Mouse (Mus musculus): ENCODE measurements around the gene Tspan18. TPM values are rescaled to one million over a fixed set of nuclear protein-coding genes. Genes with fewer than 3 reads are reported as not detected.
A peak's percentile ranks its signal among the peaks of the same experiment; 100 is the strongest.

Tspan18 gene
- polyA plus RNA-seq, 1 experiment: 4.3 TPM

DNA sequence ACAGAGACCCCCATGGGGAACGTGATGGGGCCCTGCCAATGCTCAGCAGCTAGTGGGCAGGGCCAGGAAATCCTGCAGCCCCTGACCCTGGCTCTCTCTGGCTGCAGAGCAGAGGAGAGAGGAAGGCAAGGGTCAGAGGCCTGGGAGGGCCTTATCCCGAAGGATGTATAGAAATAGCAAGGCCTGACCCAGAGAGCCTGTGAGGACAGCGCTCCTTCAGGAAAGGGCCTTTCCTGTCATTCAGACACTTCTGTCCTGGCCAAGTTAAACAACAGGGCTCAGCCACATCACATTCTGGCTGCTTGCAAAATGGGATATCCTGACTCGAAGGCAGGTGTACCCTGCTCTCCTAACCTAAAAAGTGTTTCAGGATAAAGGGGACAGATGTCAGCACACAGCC, 66.5 kb downstream of the Tspan18 start:
- no peak for DNase-seq (ENCODE audit: extremely low spot score in 1 of 2, low spot score in 1 of 2)

DNA sequence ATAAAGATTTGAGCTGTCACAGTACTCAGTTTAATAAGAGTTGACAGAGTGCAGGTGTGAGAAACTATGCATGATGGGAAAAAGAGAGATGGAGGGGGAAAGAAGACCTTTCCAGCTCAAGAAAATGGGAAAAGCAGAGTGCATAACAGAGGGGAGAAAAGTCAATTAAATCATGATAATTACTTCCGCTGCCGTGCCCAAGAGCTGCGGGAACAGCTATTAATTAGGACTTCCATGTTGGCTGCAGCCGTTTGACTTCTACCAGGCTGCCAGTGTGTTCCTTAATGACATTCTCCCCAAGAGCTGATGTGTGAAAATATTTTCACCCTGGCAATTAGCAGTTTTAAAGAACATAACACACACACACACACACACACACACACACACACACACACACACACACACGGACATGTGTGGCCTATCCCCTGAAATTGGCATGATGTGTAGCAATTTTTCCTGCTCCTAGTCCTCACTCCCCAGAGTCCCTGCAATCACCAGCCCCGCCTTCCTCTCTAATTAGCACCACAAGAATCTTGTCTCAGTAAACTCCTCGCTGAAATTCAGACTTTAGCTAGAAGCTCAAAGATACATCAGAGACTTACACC, 67.6 kb downstream of the Tspan18 start:
- DNase-seq (ENCODE audit: extremely low spot score in 1 of 2, low spot score in 1 of 2): no peak

DNA sequence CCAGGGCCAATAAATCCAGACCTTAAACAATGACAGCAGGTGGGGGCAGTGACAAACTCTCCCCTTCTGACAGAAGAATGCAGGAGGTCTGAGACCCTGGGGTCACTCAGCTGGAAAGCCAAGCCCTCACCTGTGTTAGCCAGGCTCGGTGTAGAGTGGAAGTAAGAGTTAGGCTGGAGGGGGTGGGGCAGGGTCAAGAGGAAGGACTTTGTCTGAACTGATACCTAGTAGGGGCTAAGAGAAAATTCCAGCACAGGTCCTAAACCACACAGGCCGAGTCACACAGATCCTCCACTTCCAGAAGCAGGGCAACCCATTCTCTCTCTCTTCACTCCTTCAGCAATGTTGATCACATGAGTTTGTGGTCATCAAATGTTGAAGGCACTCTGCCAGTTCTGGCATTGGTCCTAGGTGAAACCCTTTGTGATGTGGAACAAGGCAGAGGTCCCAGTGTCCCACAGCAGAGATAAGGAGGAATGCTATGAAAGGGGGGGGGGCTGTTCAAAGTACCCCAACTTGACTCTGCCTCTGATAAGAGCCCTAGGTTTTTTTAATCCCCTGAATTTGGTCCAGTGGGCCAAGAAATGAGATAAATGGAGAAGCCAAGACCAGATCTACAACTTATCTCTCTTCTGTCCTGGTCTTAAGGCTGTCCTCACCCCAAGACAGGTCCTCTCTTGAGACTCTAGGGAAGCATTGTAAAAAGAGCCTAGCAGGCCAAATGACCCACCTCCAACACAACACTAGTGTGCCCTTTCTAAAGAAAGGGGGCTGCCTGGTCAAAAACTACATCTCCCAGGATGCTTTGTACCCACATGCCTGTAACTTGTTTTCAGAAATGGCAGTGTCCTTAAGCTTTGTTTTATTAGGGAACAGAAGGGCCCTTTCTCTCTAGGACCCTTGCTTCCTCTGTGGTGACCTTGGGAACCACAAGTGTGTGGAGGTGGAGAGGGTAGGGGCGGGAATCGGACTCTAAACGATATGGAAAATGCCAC, 71.7 kb downstream of the Tspan18 start:
- no peak for DNase-seq (ENCODE audit: extremely low spot score in 1 of 2, low spot score in 1 of 2)

DNA sequence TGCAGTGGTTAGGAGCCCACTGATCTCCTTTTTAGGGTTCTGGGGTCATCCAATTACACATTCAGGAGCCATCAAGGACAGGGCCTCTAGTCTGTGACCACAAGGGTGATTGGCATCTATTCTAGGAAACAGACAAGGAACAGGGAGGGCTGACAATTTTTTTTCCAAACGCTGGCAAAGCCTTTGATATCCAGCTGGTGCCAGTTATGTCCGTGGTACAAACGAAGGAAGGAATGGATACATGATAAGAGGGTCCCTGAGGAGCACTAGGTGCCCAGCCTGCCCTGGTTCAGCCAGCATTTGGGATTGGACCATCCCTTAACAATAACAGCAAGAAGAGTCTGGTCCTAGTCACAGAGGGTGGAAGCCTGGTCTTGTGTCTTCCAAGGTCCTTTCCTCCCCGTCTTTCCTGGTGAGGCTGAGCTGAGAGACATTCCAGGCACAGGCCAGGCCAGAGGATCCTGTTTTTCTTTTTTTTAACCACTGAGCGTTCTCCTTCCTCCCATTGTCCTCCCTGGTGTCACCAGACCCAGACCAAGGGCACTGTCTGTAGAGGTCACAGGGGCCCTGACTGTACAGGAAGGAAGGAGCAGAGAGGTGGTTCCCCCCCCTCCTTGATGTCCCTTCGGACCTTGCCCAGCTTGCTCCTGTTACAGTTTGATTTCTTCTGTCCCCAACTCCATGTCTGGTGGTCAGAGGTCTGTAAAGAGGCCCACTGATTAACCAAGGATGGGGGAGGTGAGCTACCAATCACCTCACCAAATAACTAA, 72.6 kb downstream of the Tspan18 start:
- no peak for DNase-seq (ENCODE audit: extremely low spot score in 1 of 2, low spot score in 1 of 2)

DNA sequence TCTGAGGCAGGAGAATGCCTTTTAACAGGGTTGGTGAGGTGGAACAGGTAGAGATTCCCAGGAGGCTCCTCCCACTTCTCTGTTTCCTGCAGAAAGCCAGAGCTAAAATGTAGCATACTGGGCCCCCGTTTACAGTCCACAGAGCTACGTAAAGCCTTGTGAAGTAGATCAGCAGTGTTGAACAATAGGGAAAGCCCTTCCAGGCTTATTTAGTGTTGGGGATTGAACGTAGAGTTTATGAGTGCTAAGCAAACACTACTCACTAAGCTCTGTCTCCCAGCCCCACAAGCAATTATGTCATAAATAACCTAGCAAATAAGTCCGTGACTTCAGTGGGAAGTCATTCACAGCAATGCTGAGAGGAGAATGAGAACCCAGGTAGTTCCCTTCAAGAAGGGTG, 76.7 kb downstream of the Tspan18 start:
- DNase-seq (ENCODE audit: extremely low spot score in 1 of 2, low spot score in 1 of 2): no peak

DNA sequence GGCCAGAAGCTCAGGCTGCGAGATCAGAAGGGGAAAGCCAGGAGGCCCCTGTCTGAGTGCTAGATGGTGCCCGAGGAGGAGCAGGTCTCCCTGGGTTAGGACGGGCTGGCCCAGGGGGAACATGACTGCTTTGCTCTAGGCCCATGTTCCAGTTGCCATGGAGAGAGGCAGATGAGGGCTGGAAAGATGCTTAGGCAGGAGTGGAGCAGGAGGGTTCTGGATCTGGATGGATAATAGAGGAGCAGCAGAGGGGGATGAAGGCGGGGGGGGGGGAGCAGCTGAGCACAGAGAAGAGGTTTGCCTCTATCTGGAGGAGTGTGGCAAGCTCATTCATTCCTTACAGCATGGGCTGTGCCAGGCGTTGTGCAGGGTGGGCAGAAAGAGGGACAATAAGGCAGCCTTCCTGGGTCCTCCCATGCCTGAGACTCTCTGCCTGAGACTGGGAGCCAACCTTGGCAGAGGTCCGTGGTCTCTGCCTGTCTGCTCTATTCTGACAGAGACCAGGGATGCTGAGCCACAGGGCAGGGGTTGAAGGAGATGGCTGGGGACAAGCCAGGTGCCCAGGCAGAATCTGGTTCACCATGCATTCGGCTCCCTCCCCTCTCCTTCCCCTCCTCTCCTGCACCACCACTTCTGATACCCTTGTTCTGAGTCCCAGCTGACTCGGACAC, 77.4 kb downstream of the Tspan18 start:
- no peak for DNase-seq (ENCODE audit: extremely low spot score in 1 of 2, low spot score in 1 of 2)

DNA sequence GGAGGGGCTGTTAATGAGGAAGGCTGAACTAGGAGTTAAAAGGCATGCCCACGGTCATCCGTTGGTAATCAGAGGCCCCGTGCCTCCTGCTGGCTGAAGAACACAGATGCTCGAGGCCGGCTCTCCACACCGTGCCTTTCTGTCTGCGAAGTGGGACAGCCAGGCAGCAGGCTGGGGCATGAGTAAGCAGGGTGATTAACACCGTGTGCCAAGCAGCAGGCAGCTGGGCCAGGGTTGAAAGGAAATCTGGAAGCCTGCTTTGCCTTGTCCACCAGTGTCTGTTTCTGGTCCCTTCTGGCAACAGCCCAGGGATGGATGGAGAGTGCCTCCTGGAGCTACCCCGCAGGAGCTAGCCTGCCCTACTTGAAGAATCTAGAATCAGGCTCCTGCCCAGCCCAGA, 81.9 kb downstream of the Tspan18 start:
- DNase-seq (ENCODE audit: extremely low spot score in 1 of 2, low spot score in 1 of 2): peak; percentile 18 to 31

DNA sequence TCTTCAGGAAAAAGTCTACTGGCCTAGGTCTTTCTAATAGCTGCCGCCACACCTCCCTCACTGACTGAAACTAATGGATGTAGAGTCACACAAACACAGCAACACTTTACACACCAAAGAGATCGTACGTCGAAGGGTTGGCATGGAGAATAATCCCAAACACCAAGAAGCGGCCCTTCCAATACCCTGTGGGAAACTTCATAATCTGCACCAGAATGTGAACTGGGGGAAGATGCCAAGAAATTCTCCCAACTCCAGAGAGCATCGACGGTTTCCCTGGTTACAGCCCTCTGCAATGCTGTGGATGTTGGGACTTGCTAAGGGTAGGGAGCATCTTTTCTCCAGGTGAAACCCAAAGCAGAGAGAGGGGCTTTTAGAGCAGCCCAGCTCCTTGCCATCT, 83.7 kb downstream of the Tspan18 start:
- DNase-seq (ENCODE audit: extremely low spot score in 1 of 2, low spot score in 1 of 2): no peak

DNA sequence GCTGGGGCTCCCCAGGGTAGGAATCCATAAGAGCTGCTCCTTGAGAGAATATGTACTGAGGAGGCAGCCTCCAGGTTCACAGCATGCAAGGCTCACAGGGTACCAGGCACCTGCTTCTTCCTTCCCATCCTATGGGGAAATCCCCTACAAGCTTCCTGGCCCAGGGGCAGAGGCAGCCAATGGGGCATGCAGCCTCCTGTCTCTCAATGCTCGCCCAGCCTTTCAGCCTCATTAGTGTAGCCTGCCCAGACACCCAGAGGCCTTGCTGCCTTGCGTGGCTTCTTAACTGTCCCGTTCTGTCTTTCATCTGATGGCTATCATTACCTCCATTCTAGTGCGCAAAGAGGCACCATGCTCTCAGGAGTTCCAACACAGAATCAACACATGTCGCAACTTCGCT, 85.2 kb downstream of the Tspan18 start:
- DNase-seq (ENCODE audit: extremely low spot score in 1 of 2, low spot score in 1 of 2): no peak

DNA sequence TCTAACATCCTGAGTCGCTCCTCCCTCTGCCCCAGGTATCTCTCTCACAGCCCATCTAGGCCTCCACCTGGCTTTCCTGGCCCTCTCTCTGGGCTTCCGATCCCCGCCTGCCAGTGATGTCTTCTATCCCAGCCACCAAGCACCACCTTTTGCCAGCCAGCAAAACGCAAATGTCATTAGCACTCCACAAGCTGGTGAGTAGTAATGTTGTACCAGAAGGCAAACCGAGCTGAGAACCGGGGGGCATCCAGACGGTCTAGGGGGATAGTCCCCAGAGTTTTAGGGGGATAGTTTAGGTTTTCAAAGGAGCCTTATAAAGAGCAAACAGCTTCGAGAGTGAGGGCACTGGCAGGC, 90.2 kb downstream of the Tspan18 start:
- no peak for DNase-seq (ENCODE audit: extremely low spot score in 1 of 2, low spot score in 1 of 2)

DNA sequence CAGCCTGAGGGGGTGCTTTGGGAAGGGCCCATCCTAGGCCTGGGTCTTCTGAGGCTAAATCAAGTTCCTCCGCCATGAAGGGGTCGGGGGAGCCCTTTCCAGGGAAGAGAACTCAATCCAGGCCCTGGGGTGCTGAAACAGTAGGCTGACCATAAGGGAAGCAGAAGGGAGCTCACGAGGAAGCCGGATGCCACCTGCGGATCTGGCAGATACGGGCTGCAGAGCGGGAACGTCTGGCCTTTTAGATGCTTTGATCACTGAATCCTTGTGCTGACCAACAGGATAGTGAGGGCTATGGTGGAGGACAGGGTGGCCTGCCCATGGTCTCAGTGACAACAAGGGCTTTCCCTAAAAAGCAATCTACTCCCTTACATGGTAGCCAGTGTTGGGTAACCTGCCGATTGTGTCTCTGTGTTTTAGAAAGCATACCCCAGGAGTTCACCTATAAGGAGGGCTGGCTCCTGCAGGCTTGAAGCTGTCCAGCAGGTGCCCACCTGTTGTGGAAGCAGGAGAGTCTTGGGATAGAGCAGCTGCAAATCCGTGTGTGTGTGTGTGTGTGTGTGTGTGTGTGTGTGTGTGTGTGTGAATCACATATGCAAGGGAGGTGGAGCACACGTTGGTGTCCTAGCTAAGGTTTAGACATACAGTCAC, 90.7 kb downstream of the Tspan18 start:
- DNase-seq (ENCODE audit: extremely low spot score in 1 of 2, low spot score in 1 of 2): no peak

DNA sequence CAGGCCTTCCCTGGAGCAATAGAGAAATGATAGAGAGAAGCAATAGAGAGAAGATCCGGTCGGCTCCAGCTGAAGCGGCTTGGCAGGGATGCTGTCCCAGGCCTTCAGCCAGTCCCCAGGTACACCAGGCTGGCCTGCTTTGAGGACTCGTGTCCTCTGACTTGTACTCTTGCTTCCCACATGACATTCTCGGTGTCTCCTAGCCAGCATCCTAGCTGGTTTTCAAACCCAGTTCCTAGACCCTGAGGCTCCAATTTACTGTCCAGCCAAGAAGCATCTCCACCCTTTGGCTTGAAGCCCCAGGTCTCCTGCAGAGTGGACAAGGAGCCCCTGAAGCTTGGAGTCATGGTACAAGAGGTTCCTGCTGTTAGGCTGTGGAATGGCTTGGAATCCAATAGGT, 92.1 kb downstream of the Tspan18 start:
- no peak for DNase-seq (ENCODE audit: extremely low spot score in 1 of 2, low spot score in 1 of 2)

DNA sequence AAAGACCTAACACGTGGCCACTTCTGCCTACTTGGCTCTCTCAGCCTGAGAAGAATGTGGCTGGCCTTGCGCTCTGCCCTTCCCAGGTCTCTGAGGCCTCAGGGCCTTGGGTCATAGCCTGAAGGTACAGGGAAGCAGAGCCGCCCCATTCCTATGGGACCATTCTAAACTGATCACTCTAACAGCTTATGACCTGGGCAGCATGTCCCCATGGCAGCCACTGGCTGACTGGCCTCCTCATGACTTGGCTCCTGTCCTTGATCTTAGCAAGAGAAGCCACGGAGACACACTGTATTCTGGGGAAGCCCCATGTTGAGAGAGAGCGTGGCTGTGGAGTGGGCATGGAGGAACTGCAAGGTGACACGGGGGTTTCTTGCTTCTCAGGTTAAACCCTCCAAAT, 95.4 kb downstream of the Tspan18 start:
- DNase-seq (ENCODE audit: extremely low spot score in 1 of 2, low spot score in 1 of 2): no peak

DNA sequence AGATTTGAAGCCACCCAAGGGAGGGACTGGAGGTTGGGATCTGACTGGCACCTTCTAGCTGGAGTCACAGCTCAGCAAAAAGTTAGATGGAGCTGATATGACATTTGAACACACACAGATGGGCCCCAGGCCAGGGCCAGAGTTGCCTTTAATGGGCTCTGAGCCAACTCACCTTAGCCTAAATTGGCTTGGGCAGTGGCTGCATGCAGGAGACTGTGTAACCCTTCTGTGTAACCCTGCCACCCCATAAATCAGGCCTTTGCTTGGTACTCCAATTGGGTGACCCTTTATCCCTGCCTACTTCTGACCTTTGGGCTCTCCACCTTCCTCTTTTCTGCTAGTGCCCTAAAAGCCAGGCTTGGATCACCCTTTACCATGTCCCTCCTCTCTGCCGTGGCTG, 97.2 kb downstream of the Tspan18 start:
- no peak for DNase-seq (ENCODE audit: extremely low spot score in 1 of 2, low spot score in 1 of 2)

DNA sequence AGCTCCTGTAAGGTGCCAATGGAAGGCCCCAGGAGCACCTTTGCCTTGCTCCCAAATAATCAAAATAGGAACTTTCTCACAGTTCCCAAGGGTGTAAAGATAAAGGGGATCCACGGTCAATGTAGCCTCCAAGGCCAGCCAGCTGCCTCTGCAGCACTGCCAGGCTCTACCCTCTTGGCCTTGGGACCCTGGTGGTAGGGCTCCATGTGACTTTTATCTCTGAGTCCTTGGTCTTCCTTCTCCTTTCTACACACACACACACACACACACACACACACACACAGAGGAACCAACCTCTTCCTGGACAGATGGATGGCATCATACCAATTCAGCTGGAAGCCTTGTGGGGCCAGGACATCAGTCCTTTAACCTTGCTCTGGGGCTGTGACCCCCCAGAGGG, 102.2 kb downstream of the Tspan18 start:
- no peak for DNase-seq (ENCODE audit: extremely low spot score in 1 of 2, low spot score in 1 of 2)

DNA sequence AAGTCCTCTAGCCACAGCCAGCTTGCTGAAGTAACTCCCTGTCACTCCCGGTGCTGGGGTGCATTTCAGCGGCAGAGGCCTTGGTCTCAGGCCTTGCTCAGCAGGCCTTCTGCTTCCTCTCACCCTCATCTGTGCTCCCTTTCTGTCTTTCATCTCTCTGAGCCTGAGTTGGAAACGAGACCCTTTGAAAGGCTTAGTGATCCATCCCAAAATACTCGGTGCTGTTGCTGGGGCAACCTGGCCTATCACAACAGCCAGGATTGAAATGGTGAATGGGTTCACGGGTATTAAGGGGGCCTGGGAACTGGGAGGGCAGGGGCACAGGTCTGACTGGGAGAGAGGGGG, 105.9 kb downstream of the Tspan18 start:
- DNase-seq (ENCODE audit: extremely low spot score in 1 of 2, low spot score in 1 of 2): no peak

DNA sequence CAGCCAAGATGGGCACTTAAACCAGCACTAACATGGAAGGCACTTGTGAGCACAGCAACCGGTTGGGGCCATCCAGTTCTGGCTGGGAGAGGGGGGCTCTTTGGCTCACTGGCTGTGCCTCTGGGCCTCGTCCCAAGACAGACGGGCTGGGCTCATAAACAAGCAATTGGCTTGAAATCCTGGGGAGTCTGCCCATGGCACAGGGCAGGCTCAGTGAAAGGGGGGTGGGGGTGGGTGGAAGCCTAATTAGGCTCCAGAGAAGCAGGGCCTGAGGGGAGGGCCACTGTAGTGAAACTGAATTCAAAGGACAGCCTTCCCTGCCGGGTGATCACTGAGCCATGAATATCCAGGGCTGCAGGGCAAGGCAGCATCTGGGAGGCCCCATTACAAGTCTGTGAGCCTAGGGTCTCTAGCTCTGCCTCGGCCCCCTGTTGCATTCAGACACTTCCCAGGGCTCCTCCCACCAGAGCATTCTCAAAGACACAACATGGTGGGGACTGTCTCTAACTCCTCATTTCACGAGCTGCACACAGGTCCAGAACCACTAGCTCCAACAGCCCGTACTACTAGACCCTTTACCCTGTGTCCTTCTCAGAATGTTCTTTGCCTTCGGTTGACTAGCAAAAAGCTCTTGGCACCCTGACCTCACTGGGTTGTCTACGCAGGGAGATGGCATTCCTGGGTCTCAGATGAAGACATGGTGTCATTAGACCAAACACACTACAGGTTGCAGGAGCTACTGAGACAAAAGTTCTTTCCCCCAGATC, 106.4 kb downstream of the Tspan18 start:
- DNase-seq (ENCODE audit: extremely low spot score in 1 of 2, low spot score in 1 of 2): peak in 1 of 2 experiments; percentile 34

DNA sequence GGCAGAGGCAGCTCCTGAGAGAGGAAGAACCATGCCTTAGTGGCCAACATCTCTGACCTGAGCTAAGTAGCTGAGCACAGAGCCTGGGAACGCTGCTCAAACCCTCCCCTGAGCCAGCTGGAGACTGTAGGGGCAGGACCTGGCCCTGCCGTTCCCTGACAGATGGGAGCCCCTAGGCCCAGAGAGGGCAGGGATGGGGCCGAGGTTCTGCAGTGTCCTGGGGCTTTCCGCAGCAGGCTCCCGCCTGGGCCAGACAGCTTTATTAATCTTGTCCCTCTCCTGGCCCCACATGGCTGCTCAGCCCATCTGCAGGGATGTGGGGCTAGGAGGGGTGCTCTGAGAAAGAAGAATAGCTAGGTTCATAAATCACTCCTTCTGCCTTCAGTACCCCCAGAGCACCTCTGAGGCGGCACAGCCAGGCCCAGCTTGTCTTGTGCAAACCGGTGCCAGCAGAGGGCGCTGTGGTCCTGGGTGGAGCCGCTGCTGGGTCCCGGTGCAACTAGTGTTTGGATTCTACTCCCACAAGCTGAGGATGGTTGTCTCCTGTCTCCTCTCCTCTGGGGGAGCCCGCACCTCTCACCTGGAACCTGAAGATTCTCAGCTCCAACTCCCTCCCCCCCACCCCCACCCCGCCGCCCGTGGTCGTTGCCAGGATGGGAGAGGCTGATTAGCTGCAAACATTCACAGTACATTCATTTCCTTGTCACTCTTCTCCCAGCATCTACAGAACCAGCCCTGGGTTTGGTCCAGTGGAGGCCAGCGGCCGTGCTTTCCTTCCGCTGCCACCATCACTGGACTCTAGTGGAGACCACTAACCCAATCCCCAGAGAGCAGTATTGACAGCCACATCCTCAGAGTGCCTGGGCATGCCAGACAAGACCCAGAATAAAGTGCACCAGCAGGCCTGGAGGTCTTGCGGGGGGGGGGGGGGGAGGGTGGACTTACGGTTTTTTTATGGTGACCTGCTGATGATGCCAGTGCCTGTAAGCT, 107.4 kb downstream of the Tspan18 start:
- DNase-seq (ENCODE audit: extremely low spot score in 1 of 2, low spot score in 1 of 2): peak; percentile 16 to 82

DNA sequence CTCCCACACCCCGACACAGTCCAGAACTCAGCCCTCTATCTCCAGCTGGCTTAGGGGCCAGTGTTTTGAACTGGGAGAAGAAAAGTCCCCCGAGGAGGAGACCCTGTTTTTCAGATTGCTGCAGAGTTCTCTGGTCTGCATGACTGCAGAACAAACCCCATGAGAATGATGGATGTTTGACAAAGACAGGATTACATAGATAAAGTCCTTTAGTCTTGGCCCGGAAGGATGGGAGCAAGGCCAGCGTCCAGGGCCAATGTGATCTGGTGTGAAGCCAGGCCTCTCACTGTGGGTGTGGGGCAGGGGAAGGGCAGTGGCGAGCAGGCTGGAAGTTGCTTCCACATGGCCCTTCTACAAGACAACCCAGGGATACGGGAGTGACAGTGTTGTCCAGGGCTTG, 110.8 kb downstream of the Tspan18 start:
- no peak for DNase-seq (ENCODE audit: extremely low spot score in 1 of 2, low spot score in 1 of 2)
